Mouse (Mus musculus) cerebellum, adult (tissue): Measurements from ENCODE around the gene Gabpb2.

ENCODE experiments used
- ATAC-seq: cut with Nextera tagmentation; 2 replicates; pipeline ENCODE4 v1.9.2; 2017; ENCODE audit warnings: mild to moderate bottlenecking, moderate library complexity, mixed read lengths; ENCODE audit not compliant: insufficient number of reproducible peaks, low FRiP score, low TSS enrichment

The Gabpb2 gene

GRCm38 (mm10) chr3:95162345-95162628 is 55.4 kb downstream of the Gabpb2 start:
- no peak for ATAC-seq

GRCm38 (mm10) chr3:95161618-95162344 is 55.9 kb downstream of the Gabpb2 start:
- no peak for ATAC-seq

- 0 out of 2 replicates have a peak, but pooled peaks have one; percentile 1 for ATAC-seq
Observed at GRCm38 (mm10) chr3:95161041-95161551, 56.6 kb downstream of the Gabpb2 start.

GRCm38 (mm10) chr3:95159987-95160963 is 57.4 kb downstream of the Gabpb2 start, which contains the start of gene Sema6c:
Gene Sema6c (plus strand): TSS chr3:95160457.
- ATAC-seq: peak; percentile 98

- no peak for ATAC-seq
Observed at GRCm38 (mm10) chr3:95159511-95159986, 58.2 kb downstream of the Gabpb2 start.

- ATAC-seq: no peak
Observed at GRCm38 (mm10) chr3:95153874-95154273, 63.8 kb downstream of the Gabpb2 start.

GRCm38 (mm10) chr3:95147924-95148323 is 69.8 kb downstream of the Gabpb2 start:
- no peak for ATAC-seq

GRCm38 (mm10) chr3:95142617-95143011 is 75.1 kb downstream of the Gabpb2 start:
- peak; percentile 80 for ATAC-seq

GRCm38 (mm10) chr3:95141952-95142616 is 75.6 kb downstream of the Gabpb2 start, which contains the start of gene Tnfaip8l2:
Gene Tnfaip8l2 (minus strand): TSS chr3:95142360.
- no peak for ATAC-seq

- no peak for ATAC-seq
Observed at GRCm38 (mm10) chr3:95141474-95141873, 76.2 kb downstream of the Gabpb2 start.

GRCm38 (mm10) chr3:95140795-95141194 is 76.9 kb downstream of the Gabpb2 start:
- no peak for ATAC-seq

GRCm38 (mm10) chr3:95140289-95140595 is 77.5 kb downstream of the Gabpb2 start:
- ATAC-seq: no peak

- ATAC-seq: no peak
Observed at GRCm38 (mm10) chr3:95139586-95140288, 78.0 kb downstream of the Gabpb2 start.

GRCm38 (mm10) chr3:95136336-95136735 is 81.4 kb downstream of the Gabpb2 start:
- ATAC-seq: no peak

GRCm38 (mm10) chr3:95135433-95136052 is 82.2 kb downstream of the Gabpb2 start:
- ATAC-seq: no peak

GRCm38 (mm10) chr3:95135023-95135422 is 82.7 kb downstream of the Gabpb2 start:
- no peak for ATAC-seq

GRCm38 (mm10) chr3:95134133-95134532 is 83.6 kb downstream of the Gabpb2 start:
- 0 out of 2 replicates have a peak, but pooled peaks have one; percentile 6 for ATAC-seq

GRCm38 (mm10) chr3:95133680-95134101 is 84.0 kb downstream of the Gabpb2 start, which contains the start of the genes Scnm1 and Lysmd1:
Gene Scnm1 (minus strand): TSS chr3:95134011.
Gene Lysmd1 (plus strand): TSS chr3:95134088.
- ATAC-seq: peak; percentile 89

GRCm38 (mm10) chr3:95133176-95133575 is 84.5 kb downstream of the Gabpb2 start:
- no peak for ATAC-seq
